Mouse (Mus musculus): ENCODE measurements around the gene Card9. TPM values are rescaled to one million over a fixed set of nuclear protein-coding genes. Genes with fewer than 3 reads are reported as not detected.

Card9 gene
- polyA plus RNA-seq, 1 experiment from 2014 or later = 1.8 TPM

GRCm38 (mm10) chr2:26313394-26313793, 47.3 kb downstream of the Card9 start:
- Histone ChIP-seq H3K4me2 (ENCODE audit: low read depth, low read length, severe bottlenecking) (no peak overlapping the region), H3K4me3 (ENCODE audit: low read depth, low read length) (no peak overlapping the region), H3K36me3 (ENCODE audit: control insufficient read depth, insufficient read depth, low read length) (no peaks in the 10 kb centered on the region), H3K9me3 (ENCODE audit: control insufficient read depth, low read length) (no peaks in the 10 kb centered on the region), H3K9ac (ENCODE audit: low read length) (no peak overlapping the region), H3K4me1 (replicated peaks; ENCODE audit: control insufficient read depth, insufficient read depth, low read length) (peaks cover 18% of the 10 kb centered on the region; the same call in 1 of the 2 replicates), H3K27ac (ENCODE audit: low read depth, low read length) (no peak overlapping the region), H3K27me3 (ENCODE audit: control insufficient read depth, insufficient read depth, low read length) (no peaks in the 10 kb centered on the region)
- ATAC-seq (replicated peaks; ENCODE audit: low FRiP score) = no peak
- 85% methylated on average over 1 of the region's 1 CpGs for WGBS
- DNase-seq (ENCODE audit: low spot score) = peak; percentile 44

- no peaks in the 10 kb centered on the region for H3K27me3 ChIP-seq (ENCODE audit: control insufficient read depth, insufficient read depth, low read length)
- H3K4me3 ChIP-seq (ENCODE audit: low read depth, low read length) = no peak overlapping the region
- 55% methylated on average over 2 of the region's 2 CpGs for WGBS
- H3K4me2 ChIP-seq (ENCODE audit: low read depth, low read length, severe bottlenecking) = no peak overlapping the region
- H3K9me3 ChIP-seq (ENCODE audit: control insufficient read depth, low read length) = no peaks in the 10 kb centered on the region
- DNase-seq (ENCODE audit: low spot score) (peak; percentile 42), ATAC-seq (replicated peaks; ENCODE audit: low FRiP score) (no peak)
- H3K4me1 ChIP-seq (replicated peaks; ENCODE audit: control insufficient read depth, insufficient read depth, low read length) = peaks cover 16% of the 10 kb centered on the region; the same call in 1 of the 2 replicates
- H3K27ac ChIP-seq (ENCODE audit: low read depth, low read length) = no peak overlapping the region
- H3K9ac ChIP-seq (ENCODE audit: low read length) = no peak overlapping the region
- H3K36me3 ChIP-seq (ENCODE audit: control insufficient read depth, insufficient read depth, low read length) = no peaks in the 10 kb centered on the region
Measured at GRCm38 (mm10) chr2:26312812-26313211, 47.9 kb downstream of the Card9 start.

DNA sequence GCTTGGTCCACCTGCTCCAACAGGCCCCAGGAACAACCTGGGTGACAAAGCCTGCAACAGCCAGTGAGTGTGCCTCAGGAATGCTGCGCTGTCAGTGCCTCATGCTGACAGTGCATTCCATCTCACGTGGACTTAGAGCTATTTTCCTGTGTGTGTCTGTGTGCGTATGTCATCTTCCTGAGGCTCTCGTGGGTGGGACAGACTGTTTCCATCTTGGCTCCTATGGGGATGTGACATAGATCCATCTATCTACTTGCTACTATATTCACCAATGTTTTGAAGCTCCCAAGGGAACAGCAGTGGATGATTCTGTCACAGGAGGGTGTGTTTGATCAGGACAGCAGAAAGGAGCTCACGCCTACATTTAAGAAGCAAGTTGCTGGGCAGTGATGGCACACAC, 48.8 kb downstream of the Card9 start:
- ATAC-seq (replicated peaks; ENCODE audit: low FRiP score) = no peak
- Histone ChIP-seq H3K4me1 (replicated peaks; ENCODE audit: control insufficient read depth, insufficient read depth, low read length) (peaks cover 12% of the 10 kb centered on the region; the same call in 1 of the 2 replicates), H3K27ac (ENCODE audit: low read depth, low read length) (no peak overlapping the region)

GRCm38 (mm10) chr2:26309739-26310138, 51.0 kb downstream of the Card9 start:
- H3K4me2 ChIP-seq (ENCODE audit: low read depth, low read length, severe bottlenecking) = no peak overlapping the region
- peaks cover 6% of the 10 kb centered on the region; the same call in 1 of the 2 replicates for H3K4me1 ChIP-seq (replicated peaks; ENCODE audit: control insufficient read depth, insufficient read depth, low read length)
- H3K27ac ChIP-seq (ENCODE audit: low read depth, low read length) = peak overlapping the region; percentile 55; the same call in 1 of the 2 replicates
- DNase-seq (ENCODE audit: low spot score) (peak; percentile 69), ATAC-seq (replicated peaks; ENCODE audit: low FRiP score) (peak; percentile 69; the same call in 1 of the 2 replicates)
- H3K27me3 ChIP-seq (ENCODE audit: control insufficient read depth, insufficient read depth, low read length) = no peaks in the 10 kb centered on the region
- H3K9me3 ChIP-seq (ENCODE audit: control insufficient read depth, low read length) = no peaks in the 10 kb centered on the region
- H3K9ac ChIP-seq (ENCODE audit: low read length) = no peak overlapping the region
- H3K4me3 ChIP-seq (ENCODE audit: low read depth, low read length) = no peak overlapping the region
- WGBS = 19% methylated on average over 10 of the region's 10 CpGs
- no peaks in the 10 kb centered on the region for H3K36me3 ChIP-seq (ENCODE audit: control insufficient read depth, insufficient read depth, low read length)

More for the DNA sequence above, 48.8 kb downstream of the Card9 start:
- no peak overlapping the region for H3K4me3 ChIP-seq (ENCODE audit: low read depth, low read length)
- no peak overlapping the region for H3K9ac ChIP-seq (ENCODE audit: low read length)
- H3K9me3 ChIP-seq (ENCODE audit: control insufficient read depth, low read length) = no peaks in the 10 kb centered on the region
- DNase-seq (ENCODE audit: low spot score) = peak; percentile 41
- H3K4me2 ChIP-seq (ENCODE audit: low read depth, low read length, severe bottlenecking) = no peak overlapping the region
- H3K27me3 ChIP-seq (ENCODE audit: control insufficient read depth, insufficient read depth, low read length) = no peaks in the 10 kb centered on the region
- 72% methylated on average over 5 of the region's 5 CpGs for WGBS
- H3K36me3 ChIP-seq (ENCODE audit: control insufficient read depth, insufficient read depth, low read length) = no peaks in the 10 kb centered on the region

GRCm38 (mm10) chr2:26306702-26307101, 54.0 kb downstream of the Card9 start:
- no peaks in the 10 kb centered on the region for H3K36me3 ChIP-seq (ENCODE audit: control insufficient read depth, insufficient read depth, low read length)
- no peak overlapping the region for H3K27ac ChIP-seq (ENCODE audit: low read depth, low read length)
- H3K4me2 ChIP-seq (ENCODE audit: low read depth, low read length, severe bottlenecking) = no peak overlapping the region
- H3K27me3 ChIP-seq (ENCODE audit: control insufficient read depth, insufficient read depth, low read length) = no peaks in the 10 kb centered on the region
- peaks cover 4% of the 10 kb centered on the region; the same call in 1 of the 2 replicates for H3K4me1 ChIP-seq (replicated peaks; ENCODE audit: control insufficient read depth, insufficient read depth, low read length)
- ATAC-seq (replicated peaks; ENCODE audit: low FRiP score) (no peak), DNase-seq (ENCODE audit: low spot score) (no peak)
- H3K4me3 ChIP-seq (ENCODE audit: low read depth, low read length) = no peak overlapping the region
- H3K9me3 ChIP-seq (ENCODE audit: control insufficient read depth, low read length) = no peaks in the 10 kb centered on the region
- no peak overlapping the region for H3K9ac ChIP-seq (ENCODE audit: low read length)
- 95% methylated on average over 3 of the region's 3 CpGs for WGBS

- no peak overlapping the region for H3K9ac ChIP-seq (ENCODE audit: low read length)
- H3K9me3 ChIP-seq (ENCODE audit: control insufficient read depth, low read length) = no peaks in the 10 kb centered on the region
- H3K27ac ChIP-seq (ENCODE audit: low read depth, low read length) = no peak overlapping the region
- DNase-seq (ENCODE audit: low spot score) (peak; percentile 28), ATAC-seq (replicated peaks; ENCODE audit: low FRiP score) (no peak)
- H3K27me3 ChIP-seq (ENCODE audit: control insufficient read depth, insufficient read depth, low read length) = no peaks in the 10 kb centered on the region
- H3K4me3 ChIP-seq (ENCODE audit: low read depth, low read length) = no peak overlapping the region
- no peaks in the 10 kb centered on the region for H3K36me3 ChIP-seq (ENCODE audit: control insufficient read depth, insufficient read depth, low read length)
- 86% methylated on average over 2 of the region's 2 CpGs for WGBS
- peaks cover 4% of the 10 kb centered on the region; the same call in 1 of the 2 replicates for H3K4me1 ChIP-seq (replicated peaks; ENCODE audit: control insufficient read depth, insufficient read depth, low read length)
- no peak overlapping the region for H3K4me2 ChIP-seq (ENCODE audit: low read depth, low read length, severe bottlenecking)
Measured at GRCm38 (mm10) chr2:26305555-26305954, 55.2 kb downstream of the Card9 start.

GRCm38 (mm10) chr2:26304711-26305110, 56.0 kb downstream of the Card9 start:
- H3K4me1 ChIP-seq (replicated peaks; ENCODE audit: control insufficient read depth, insufficient read depth, low read length) = peaks cover 6% of the 10 kb centered on the region; the same call in 1 of the 2 replicates
- H3K9ac ChIP-seq (ENCODE audit: low read length) = no peak overlapping the region
- no peak for ATAC-seq (replicated peaks; ENCODE audit: low FRiP score)
- H3K36me3 ChIP-seq (ENCODE audit: control insufficient read depth, insufficient read depth, low read length) = no peaks in the 10 kb centered on the region
- 93% methylated on average over 1 of the region's 1 CpGs for WGBS
- H3K27me3 ChIP-seq (ENCODE audit: control insufficient read depth, insufficient read depth, low read length) = peaks cover 2% of the 10 kb centered on the region; the same call in 1 of the 2 replicates
- DNase-seq (ENCODE audit: low spot score) = no peak
- no peaks in the 10 kb centered on the region for H3K9me3 ChIP-seq (ENCODE audit: control insufficient read depth, low read length)
- no peak overlapping the region for H3K27ac ChIP-seq (ENCODE audit: low read depth, low read length)
- H3K4me2 ChIP-seq (ENCODE audit: low read depth, low read length, severe bottlenecking) = no peak overlapping the region
- H3K4me3 ChIP-seq (ENCODE audit: low read depth, low read length) = no peak overlapping the region

Other genes with a start within 250 kb of the Card9 start
- gene Nacc2, start 237.7 kb downstream of the Card9 start, polyA plus RNA-seq (2014; fragmentation: Nextera tagmentation; extraction: Ambion mirVana) = 6.5 and 8.6 TPM in 2 replicates
- 0.16 TPM in 1 of 2 replicates, not detected in the other for gene Lhx3, start 152.6 kb downstream of the Card9 start, polyA plus RNA-seq (2014; fragmentation: Nextera tagmentation; extraction: Ambion mirVana)
- 20.6 and 22.9 TPM in 2 replicates for gene Qsox2, start 123.4 kb downstream of the Card9 start, polyA plus RNA-seq (2014; fragmentation: Nextera tagmentation; extraction: Ambion mirVana)
- 0.05 and 0.19 TPM in 2 replicates for gene Ccdc187, start 66.4 kb downstream of the Card9 start, polyA plus RNA-seq (2014; fragmentation: Nextera tagmentation; extraction: Ambion mirVana)
- 61.1 and 63.3 TPM in 2 replicates for gene Gpsm1, start 45.4 kb downstream of the Card9 start, polyA plus RNA-seq (2014; fragmentation: Nextera tagmentation; extraction: Ambion mirVana)
- 38.2 and 40.2 TPM in 2 replicates for gene Dnlz, start 8.8 kb downstream of the Card9 start, polyA plus RNA-seq (2014; fragmentation: Nextera tagmentation; extraction: Ambion mirVana)
- 35.5 and 40.6 TPM in 2 replicates for gene Snapc4, start 19.7 kb upstream of the Card9 start, polyA plus RNA-seq (2014; fragmentation: Nextera tagmentation; extraction: Ambion mirVana)
- gene Entr1, start 28.4 kb upstream of the Card9 start, polyA plus RNA-seq (2014; fragmentation: Nextera tagmentation; extraction: Ambion mirVana) = 137 and 142 TPM in 2 replicates
- gene Pmpca, start 28.4 kb upstream of the Card9 start, polyA plus RNA-seq (2014; fragmentation: Nextera tagmentation; extraction: Ambion mirVana) = 130 and 131 TPM in 2 replicates
- 26.7 and 31.3 TPM in 2 replicates for gene Inpp5e, start 48.3 kb upstream of the Card9 start, polyA plus RNA-seq (2014; fragmentation: Nextera tagmentation; extraction: Ambion mirVana)
- gene Sec16a, start 84.3 kb upstream of the Card9 start, polyA plus RNA-seq (2014; fragmentation: Nextera tagmentation; extraction: Ambion mirVana) = 39.3 and 40.9 TPM in 2 replicates
- 68.3 and 70.9 TPM in 2 replicates for gene Notch1, start 155.7 kb upstream of the Card9 start, polyA plus RNA-seq (2014; fragmentation: Nextera tagmentation; extraction: Ambion mirVana)
- 58.4 and 63.7 TPM in 2 replicates for gene Egfl7, start 219.1 kb upstream of the Card9 start, polyA plus RNA-seq (2014; fragmentation: Nextera tagmentation; extraction: Ambion mirVana)
- gene Gm20532, start 225.7 kb upstream of the Card9 start, polyA plus RNA-seq (2014; fragmentation: Nextera tagmentation; extraction: Ambion mirVana) = not detected in 2 replicates
- 6.0 and 8.9 TPM in 2 replicates for gene Agpat2, start 243.5 kb upstream of the Card9 start, polyA plus RNA-seq (2014; fragmentation: Nextera tagmentation; extraction: Ambion mirVana)

Measured in forebrain, embryonic 11.5 days (tissue).